Mouse (Mus musculus): ENCODE measurements around the gene Gm13278. TPM values are rescaled to one million over a fixed set of nuclear protein-coding genes. Genes with fewer than 3 reads are reported as not detected.
"Not testable (repeated sequence)": the region's sequence is repeated elsewhere in the genome, so short reads cannot be mapped to it uniquely, and the experiment has no call there.

Gm13278 gene
- polyA plus RNA-seq, 2 experiments: not detected

DNA sequence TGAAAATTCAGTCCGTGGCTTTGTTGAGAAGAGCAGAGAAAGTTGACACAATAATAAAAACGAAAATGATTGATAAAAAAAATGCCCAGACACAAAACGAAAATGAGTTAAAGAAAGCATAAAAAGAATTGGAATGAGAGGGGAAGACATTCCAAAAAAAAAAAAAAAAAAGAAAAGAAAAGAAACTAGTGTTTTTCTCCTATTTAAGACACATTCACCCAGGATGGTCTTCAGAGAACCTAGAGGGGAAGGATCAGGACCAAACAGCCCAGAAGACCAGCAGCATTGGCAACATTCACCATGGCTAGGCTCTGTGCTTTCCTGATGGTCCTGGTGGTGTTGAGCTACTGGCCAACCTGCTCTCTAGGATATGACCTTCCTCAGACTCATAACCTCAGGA lies 24.6 kb downstream of the Gm13278 start, which contains the start of gene Ifna7:
TSS of gene Ifna7 (plus strand) at position 301 of the 400 bp plus-strand sequence.
- Histone ChIP-seq H3K4me2 (ENCODE audit: low read depth) (no peak within 1 kb of the TSS), H3K27ac (no peak within 1 kb of the TSS), H3K9ac (replicated peaks) (no peak within 1 kb of the TSS), H3K4me1 (replicated peaks; ENCODE audit: control insufficient read depth in 2 of 2, insufficient read depth in 2 of 2, low read length in 1 of 2) (no peaks in the 10 kb centered on the region), H3K4me3 (ENCODE audit: insufficient read depth in 1 of 2, low read depth in 2 of 2, low read length in 2 of 2) (no peak within 1 kb of the TSS), H3K36me3 (replicated peaks; ENCODE audit: control insufficient read depth, insufficient read depth, low read depth) (no peaks in the 10 kb centered on the region), H3K9me3 (ENCODE audit: control insufficient read depth, low read length) (no peaks in the 10 kb centered on the region), H3K27me3 (ENCODE audit: control insufficient read depth, insufficient read depth, low read length) (no peaks in the 10 kb centered on the region)
- 32% methylated on average over 3 of the region's 3 CpGs for WGBS (ENCODE audit: insufficient replicate concordance)
- TF ChIP-seq EP300 (IDR thresholded peaks at IDR 0.05; ENCODE audit: low read depth) (no peak), CTCF (IDR thresholded peaks at IDR 0.05; ENCODE audit: low read depth) (no peak)
- no peak for DNase-seq (ENCODE audit: low read depth in 3 of 3, low spot score in 3 of 3)
- ATAC-seq (ENCODE audit: insufficient read depth): no peak

DNA sequence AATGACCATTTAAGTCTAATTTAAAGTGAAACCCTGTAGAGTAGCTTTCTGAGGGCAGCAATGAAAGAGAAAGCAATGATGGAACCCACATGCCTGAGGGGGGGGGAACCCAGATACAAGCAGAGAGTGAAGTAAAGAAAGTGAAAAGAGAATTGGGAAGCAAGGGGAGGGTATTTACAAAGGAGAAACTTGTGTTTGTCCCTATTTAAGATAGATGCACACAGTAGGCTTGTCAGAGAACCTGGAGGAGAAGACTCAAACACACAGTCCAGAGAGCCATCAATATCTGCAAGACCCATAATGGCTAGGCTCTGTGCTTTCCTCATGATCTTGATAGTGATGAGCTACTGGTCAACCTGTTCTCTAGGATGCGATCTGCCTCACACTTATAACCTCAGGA lies 28.3 kb downstream of the Gm13278 start, which contains the start of gene Ifna11:
TSS of gene Ifna11 (plus strand) at position 301 of the 400 bp plus-strand sequence.
- 70% methylated on average over 1 of the region's 1 CpGs for WGBS (ENCODE audit: insufficient replicate concordance)
- TF ChIP-seq CTCF (IDR thresholded peaks at IDR 0.05; ENCODE audit: low read depth) (no peak), EP300 (IDR thresholded peaks at IDR 0.05; ENCODE audit: low read depth) (no peak)
- no peak within 1 kb of the TSS for H3K4me2 ChIP-seq (ENCODE audit: low read depth)

GRCm38 (mm10) chr4:88822995-88823394 lies 31.6 kb downstream of the Gm13278 start:
- no peak overlapping the region for H3K9ac ChIP-seq (replicated peaks)
- no peak overlapping the region for H3K4me2 ChIP-seq (ENCODE audit: low read depth)
- H3K9me3 ChIP-seq (ENCODE audit: control insufficient read depth, low read length): no peaks in the 10 kb centered on the region
- TF ChIP-seq CTCF (IDR thresholded peaks at IDR 0.05; ENCODE audit: low read depth) (peak; percentile 32; the same call in 1 of the 2 replicates), EP300 (IDR thresholded peaks at IDR 0.05; ENCODE audit: low read depth) (no peak)
- 18% methylated on average over 4 of the region's 4 CpGs for WGBS (ENCODE audit: insufficient replicate concordance)
- no peaks in the 10 kb centered on the region for H3K27me3 ChIP-seq (ENCODE audit: control insufficient read depth, insufficient read depth, low read length)
- no peak for DNase-seq (ENCODE audit: low read depth in 3 of 3, low spot score in 3 of 3)
- no peak for ATAC-seq (ENCODE audit: insufficient read depth)
- H3K4me1 ChIP-seq (replicated peaks; ENCODE audit: control insufficient read depth in 2 of 2, insufficient read depth in 2 of 2, low read length in 1 of 2): no peaks in the 10 kb centered on the region
- H3K27ac ChIP-seq: no peak overlapping the region
- H3K36me3 ChIP-seq (replicated peaks; ENCODE audit: control insufficient read depth, insufficient read depth, low read depth): no peaks in the 10 kb centered on the region
- no peak overlapping the region for H3K4me3 ChIP-seq (ENCODE audit: insufficient read depth in 1 of 2, low read depth in 2 of 2, low read length in 2 of 2)

More for the DNA sequence above, 28.3 kb downstream of the Gm13278 start, which contains the start of gene Ifna11:
- Histone ChIP-seq H3K9me3 (ENCODE audit: control insufficient read depth, low read length) (no peaks in the 10 kb centered on the region), H3K27me3 (ENCODE audit: control insufficient read depth, insufficient read depth, low read length) (no peaks in the 10 kb centered on the region), H3K4me1 (replicated peaks; ENCODE audit: control insufficient read depth in 2 of 2, insufficient read depth in 2 of 2, low read length in 1 of 2) (no peaks in the 10 kb centered on the region), H3K27ac (no peak within 1 kb of the TSS), H3K4me3 (ENCODE audit: insufficient read depth in 1 of 2, low read depth in 2 of 2, low read length in 2 of 2) (no peak within 1 kb of the TSS), H3K9ac (replicated peaks) (no peak within 1 kb of the TSS), H3K36me3 (replicated peaks; ENCODE audit: control insufficient read depth, insufficient read depth, low read depth) (no peaks in the 10 kb centered on the region)
- DNase-seq (ENCODE audit: low read depth in 3 of 3, low spot score in 3 of 3) (no peak), ATAC-seq (ENCODE audit: insufficient read depth) (no peak)

- not testable (repeated sequence) for H3K4me3 ChIP-seq (ENCODE audit: insufficient read depth in 1 of 2, low read depth in 2 of 2, low read length in 2 of 2); H3K9ac ChIP-seq (replicated peaks); DNase-seq (ENCODE audit: low read depth in 3 of 3, low spot score in 3 of 3); H3K4me1 ChIP-seq (replicated peaks; ENCODE audit: control insufficient read depth in 2 of 2, insufficient read depth in 2 of 2, low read length in 1 of 2); H3K27ac ChIP-seq; H3K9me3 ChIP-seq (ENCODE audit: control insufficient read depth, low read length); H3K27me3 ChIP-seq (ENCODE audit: control insufficient read depth, insufficient read depth, low read length); H3K4me2 ChIP-seq (ENCODE audit: low read depth); H3K36me3 ChIP-seq (replicated peaks; ENCODE audit: control insufficient read depth, insufficient read depth, low read depth); ATAC-seq (ENCODE audit: insufficient read depth)
Observed at GRCm38 (mm10) chr4:88827116-88827515, 35.8 kb downstream of the Gm13278 start, which contains the start of gene Ifna6. Gene Ifna6 (plus strand): TSS chr4:88827416.

GRCm38 (mm10) chr4:88830523-88830922 lies 39.2 kb downstream of the Gm13278 start:
- no peak for DNase-seq (ENCODE audit: low read depth in 3 of 3, low spot score in 3 of 3)
- no peak overlapping the region for H3K9ac ChIP-seq (replicated peaks)
- H3K27ac ChIP-seq: no peak overlapping the region
- ATAC-seq (ENCODE audit: insufficient read depth): no peak
- TF ChIP-seq CTCF (IDR thresholded peaks at IDR 0.05; ENCODE audit: low read depth) (no peak; the same call in 1 of the 2 replicates), EP300 (IDR thresholded peaks at IDR 0.05; ENCODE audit: low read depth) (no peak)
- H3K36me3 ChIP-seq (replicated peaks; ENCODE audit: control insufficient read depth, insufficient read depth, low read depth): no peaks in the 10 kb centered on the region
- H3K4me2 ChIP-seq (ENCODE audit: low read depth): no peak overlapping the region
- 12% methylated on average over 4 of the region's 4 CpGs for WGBS (ENCODE audit: insufficient replicate concordance)
- no peaks in the 10 kb centered on the region for H3K9me3 ChIP-seq (ENCODE audit: control insufficient read depth, low read length)
- H3K4me3 ChIP-seq (ENCODE audit: insufficient read depth in 1 of 2, low read depth in 2 of 2, low read length in 2 of 2): no peak overlapping the region
- no peaks in the 10 kb centered on the region for H3K27me3 ChIP-seq (ENCODE audit: control insufficient read depth, insufficient read depth, low read length)
- H3K4me1 ChIP-seq (replicated peaks; ENCODE audit: control insufficient read depth in 2 of 2, insufficient read depth in 2 of 2, low read length in 1 of 2): no peaks in the 10 kb centered on the region

DNA sequence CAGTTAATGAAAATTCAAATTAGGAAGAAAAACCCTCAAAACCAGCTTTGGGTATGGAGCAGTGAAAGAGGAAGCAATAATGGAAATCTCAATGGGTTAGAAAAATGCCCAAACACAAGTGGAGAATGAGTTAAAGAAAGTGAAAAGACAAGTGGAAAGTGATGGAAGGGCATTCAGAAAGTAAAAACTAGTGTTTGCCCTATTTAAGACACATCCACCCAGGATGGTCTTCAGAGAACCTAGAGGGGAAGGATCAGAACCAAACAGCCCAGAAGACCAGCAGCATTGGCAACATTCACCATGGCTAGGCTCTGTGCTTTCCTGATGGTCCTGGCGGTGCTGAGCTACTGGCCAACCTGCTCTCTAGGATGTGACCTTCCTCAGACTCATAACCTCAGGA lies 43.9 kb downstream of the Gm13278 start, which contains the start of gene Ifna5:
TSS of gene Ifna5 (plus strand) at position 301 of the 400 bp plus-strand sequence.
- H3K9me3 ChIP-seq (ENCODE audit: control insufficient read depth, low read length); H3K4me3 ChIP-seq (ENCODE audit: insufficient read depth in 1 of 2, low read depth in 2 of 2, low read length in 2 of 2); DNase-seq (ENCODE audit: low read depth in 3 of 3, low spot score in 3 of 3); H3K36me3 ChIP-seq (replicated peaks; ENCODE audit: control insufficient read depth, insufficient read depth, low read depth); H3K27me3 ChIP-seq (ENCODE audit: control insufficient read depth, insufficient read depth, low read length); H3K9ac ChIP-seq (replicated peaks); H3K27ac ChIP-seq; ATAC-seq (ENCODE audit: insufficient read depth); H3K4me2 ChIP-seq (ENCODE audit: low read depth); H3K4me1 ChIP-seq (replicated peaks; ENCODE audit: control insufficient read depth in 2 of 2, insufficient read depth in 2 of 2, low read length in 1 of 2): not testable (repeated sequence)
- WGBS (ENCODE audit: insufficient replicate concordance): 50% methylated on average over 1 of the region's 1 CpGs
